Mouse (Mus musculus): Measurements from ENCODE around the gene Art1.

Gene Art1

DNA sequence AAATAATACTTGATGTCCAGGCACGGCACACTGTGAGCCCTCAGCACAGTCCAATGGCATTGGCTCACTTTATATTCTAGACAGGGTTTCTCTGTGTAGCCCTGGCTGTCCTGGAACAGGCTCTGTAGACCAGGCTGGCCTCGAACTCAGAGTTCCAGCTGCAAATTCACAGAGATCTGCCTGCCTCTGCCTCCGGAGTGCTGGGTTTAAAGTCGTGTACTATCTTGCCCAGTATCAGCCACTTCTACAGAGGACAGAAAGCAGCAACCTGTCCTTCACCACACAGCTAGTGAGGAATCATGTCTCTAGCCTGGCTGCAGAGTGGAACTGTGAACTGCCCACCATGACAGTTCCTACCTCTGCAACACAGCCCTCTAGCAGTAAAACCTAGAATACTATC is 8.2 kb downstream of the Art1 start:
- DNase-seq: no peak

DNA sequence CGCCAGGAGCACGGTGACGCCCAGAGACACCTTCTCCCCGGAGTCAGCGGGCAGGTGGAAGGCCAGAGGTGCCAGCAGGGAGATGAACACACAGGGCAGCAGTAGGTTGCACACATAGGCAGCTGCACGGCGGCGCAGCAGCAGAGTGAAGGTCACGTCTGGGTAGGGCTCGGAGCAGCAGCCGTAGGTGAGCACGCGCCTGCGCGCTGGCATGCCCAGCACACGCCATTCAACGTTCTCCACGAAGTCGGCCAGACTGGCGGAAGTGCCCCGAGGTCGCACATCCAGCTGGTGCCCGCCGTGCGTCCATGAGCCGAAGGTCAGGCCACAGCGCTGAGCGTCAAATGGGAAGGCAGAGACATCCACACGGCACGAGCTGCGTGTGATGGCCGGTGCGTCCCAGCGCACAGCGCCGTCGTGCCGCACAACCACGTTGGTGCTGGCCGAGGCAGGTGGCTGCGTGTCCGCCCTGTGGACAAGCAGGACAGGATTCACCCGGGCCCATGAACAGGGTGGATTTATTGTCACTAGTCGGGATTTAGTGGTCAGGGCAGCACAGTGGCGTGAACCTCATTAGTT is 11.7 kb downstream of the Art1 start:
- DNase-seq: no peak

DNA sequence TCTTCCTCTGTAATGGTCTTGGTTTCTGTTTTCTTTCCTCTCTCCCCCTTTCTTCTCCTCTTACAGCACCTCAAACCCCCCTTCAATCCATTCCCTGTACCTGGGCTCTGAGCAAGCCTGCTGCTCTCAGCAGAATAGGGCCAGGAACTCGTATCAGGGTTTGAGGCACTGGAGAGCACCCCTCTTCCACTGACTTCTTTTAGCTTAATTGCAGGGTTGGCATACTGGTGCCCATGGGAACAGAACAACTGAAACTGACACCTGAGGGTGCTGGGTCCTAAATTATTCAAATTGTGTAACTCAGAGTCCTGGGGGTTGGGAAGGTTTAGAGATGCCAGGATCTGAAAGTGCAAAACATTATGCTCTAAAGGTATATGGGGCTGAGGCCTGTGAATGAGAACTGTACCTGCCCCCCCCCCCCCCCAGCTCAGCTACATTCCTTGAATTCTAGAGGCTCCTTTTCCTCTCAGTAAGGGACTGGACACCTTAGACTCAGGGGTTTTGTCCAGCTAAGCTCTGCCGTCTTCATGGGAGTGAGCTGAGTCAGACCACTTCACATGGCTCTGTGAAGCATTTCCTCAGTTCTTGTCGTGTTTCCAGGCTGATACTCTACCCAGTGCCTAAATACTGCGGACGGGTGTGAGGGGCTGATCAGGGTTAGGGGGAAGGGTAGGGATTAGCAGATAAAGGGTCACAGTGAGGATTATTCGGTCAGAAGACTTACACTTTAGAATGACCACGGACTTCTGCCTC is 15.2 kb downstream of the Art1 start, which contains the start of gene Chrna10:
Gene Chrna10 (minus strand): TSS at position 250 of the 753 bp plus-strand sequence.
- DNase-seq: no peak

DNA sequence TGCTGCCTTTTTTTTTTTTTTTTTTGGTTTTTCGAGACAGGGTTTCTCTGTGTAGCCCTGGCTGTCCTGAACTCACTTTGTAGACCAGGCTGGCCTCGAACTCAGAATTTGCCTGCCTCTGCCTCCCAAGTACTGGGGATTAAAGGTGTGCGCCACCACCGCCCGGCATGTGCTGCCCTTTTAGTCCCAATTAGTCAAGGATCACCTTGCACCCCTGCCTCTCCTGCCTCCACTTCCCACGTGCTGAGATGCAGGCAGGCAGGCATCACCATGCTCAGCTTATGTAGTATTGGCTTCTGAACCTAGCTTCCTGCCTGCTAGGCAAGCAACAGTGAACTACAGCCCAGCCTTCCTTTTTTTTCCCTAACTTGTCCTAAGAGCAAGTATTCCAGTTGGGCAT is 15.8 kb downstream of the Art1 start:
- no peak for DNase-seq

DNA sequence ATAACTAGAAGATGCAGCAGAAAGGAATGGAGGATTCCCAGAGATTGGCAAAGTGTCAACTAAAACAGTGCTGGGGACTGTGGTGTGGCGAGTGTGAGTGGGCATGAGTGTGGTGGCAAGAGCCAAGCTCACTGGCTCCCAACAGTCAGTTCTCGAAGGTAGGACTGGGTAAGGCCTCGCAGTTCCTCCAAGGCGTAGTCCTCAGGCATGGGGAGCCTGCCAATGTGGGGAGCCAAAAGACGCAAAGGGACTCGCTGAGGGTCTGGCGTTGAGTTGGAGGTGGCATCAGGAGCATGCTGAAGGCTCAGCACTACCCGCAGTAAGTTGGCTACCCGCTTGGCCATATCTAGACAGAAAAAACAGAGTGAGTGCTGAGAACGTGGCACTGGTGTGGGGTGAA is 18.8 kb downstream of the Art1 start:
- no peak for DNase-seq

DNA sequence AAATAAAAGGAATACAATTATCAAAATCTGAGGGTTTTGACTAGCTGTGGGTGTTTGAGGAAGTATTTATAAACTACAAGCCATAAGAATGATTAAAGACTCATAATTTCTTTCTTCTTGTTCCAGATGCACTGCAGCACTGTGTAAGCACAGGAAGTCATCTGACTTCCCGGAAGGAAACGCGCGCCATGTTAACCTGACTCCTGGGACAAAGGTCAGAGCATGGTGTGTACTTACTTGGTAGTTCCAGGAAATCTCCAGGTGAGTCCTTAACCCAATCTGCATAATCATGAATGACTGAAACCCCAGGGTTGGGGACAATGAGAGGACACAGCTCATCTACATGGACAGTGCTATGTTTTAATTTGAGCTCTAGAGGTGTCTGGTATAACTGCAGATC is 30.9 kb downstream of the Art1 start:
- DNase-seq: no peak

DNA sequence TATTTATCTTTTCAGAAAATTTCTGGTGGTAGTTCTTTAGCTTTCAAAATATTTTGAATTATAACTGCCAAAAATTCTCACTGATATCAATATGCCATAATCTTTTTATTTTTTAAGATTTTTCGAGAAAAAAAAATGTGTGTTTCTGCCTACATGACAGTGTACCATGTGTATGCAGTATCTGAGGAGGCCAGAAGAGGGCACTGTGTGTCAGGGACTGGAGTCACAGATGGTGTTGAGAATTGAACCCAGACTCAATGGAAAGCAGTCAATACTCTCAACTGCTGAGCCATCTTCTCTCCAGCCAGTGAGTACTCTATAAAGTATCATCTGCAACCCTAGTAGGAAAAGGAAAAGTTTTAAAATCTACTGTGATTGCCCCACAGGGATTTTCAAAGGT is 35.9 kb downstream of the Art1 start:
- DNase-seq: peak; percentile 20 to 30

DNA sequence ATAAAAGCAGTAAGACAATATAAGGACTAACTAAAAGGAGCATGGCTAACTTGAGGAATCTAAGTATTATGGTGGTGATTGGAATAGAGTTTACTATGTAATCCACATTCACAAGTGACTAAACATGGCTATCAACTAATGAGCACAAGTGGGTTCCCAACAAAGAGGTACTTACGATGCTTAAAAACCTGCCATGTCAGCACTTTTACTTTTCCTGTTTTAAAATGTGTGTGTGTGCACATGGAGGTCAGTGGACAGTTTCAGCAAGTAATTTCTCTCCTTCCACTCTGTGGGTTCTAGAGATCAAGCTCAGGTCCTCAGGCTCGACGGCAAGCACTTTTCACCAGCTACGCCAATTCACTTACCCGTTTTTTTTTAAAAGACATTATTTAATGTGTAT is 36.4 kb downstream of the Art1 start:
- no peak for DNase-seq

DNA sequence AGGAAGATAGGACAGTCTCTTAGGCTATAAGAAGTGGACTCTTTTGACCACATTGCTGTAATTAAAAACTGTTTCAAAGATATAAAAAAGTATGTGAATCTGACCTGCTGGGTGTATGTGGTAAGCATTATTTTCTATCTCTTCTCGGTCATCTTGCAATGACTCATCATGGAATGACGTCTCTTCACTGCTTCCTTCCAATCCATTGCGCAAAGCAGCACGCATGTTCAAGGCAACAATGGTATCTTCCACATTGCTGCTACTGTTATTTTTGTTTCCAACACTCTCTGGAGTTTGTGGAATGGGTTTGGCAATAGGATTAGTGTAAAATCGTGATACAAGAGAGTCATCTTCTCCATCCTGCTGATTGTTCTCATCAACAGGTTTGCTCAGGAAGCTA is 52.1 kb downstream of the Art1 start:
- no peak for DNase-seq
